Mouse (Mus musculus): ENCODE measurements at regions not wholly inside any gene's neighbourhood (a gene's known extent, or its start where the extent isn't known, plus 50 kb on each side); places are given as distances from the start of the nearest gene placed in this dataset.

- no peak for DNase-seq (ENCODE audit: low spot score in 2 of 2)
These were observed 456.1 kb downstream of the Bnc2 start for GRCm38 (mm10) chr4:84218961-84219360.

DNA sequence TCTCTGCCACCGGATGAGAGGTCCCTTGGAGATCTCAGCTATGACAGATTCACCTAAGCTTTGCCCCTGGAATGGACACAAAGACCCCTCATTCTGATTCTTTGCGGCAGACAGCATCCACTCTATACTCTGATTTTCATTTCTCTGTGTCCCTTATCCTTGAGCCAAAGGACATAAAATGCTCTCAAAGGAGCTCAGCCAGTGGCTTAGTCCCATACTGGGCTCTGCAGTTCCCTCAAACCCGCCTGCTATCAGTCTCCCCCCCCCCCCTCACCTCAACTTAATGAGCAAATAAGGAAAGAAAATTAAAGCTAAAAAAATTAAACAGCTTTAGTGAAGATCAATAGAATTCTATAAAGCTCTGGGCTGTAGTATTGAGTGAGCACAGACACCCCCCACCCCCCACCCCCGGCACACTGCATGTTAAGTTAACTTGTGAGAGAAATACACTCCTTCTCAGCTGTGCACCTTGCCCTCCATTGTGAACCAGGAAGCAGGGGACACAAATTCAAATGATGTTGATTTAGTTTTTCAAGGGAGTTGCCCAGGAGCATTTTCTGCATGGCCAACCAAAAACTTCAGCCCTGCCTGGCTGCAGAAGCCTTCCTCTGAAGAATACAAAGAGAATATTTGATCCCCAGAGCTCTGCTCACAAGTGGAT, 452.9 kb downstream of the Bnc2 start:
- DNase-seq (ENCODE audit: low spot score in 2 of 2), result no peak

DNA sequence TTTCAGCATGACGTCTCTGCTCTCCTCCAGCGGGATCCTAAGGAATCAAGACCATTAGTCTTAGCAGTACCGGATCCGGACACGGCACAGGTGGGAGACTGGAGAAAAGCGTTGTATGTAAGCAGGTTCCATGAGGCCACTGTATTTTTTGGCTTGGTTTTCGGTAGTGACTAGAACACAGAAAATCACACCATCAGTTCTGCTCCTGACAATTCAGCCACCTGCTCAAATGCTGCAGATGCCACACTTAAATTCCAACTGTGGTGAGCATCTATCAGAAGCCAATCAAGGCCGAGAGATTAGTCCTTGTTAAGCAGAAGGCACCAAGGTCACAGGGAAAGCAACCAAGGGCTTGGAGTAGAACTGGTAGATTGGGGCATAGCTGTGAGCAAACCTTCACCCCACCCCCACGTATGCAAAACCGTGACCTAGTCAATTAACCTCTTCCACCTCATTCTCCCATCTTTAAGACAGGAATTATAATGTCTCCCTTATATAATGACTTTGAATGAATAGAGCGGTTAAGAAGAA, 452.2 kb downstream of the Bnc2 start:
- no peak for DNase-seq (ENCODE audit: low spot score in 2 of 2)

GRCm38 (mm10) chr4:84224556-84224955, 450.5 kb downstream of the Bnc2 start:
- DNase-seq (ENCODE audit: low spot score in 2 of 2), result no peak
